Mouse (Mus musculus): ENCODE measurements around the gene Samd4.

- TF ChIP-seq CTCF (conservative IDR thresholded peaks at IDR 0.05; ENCODE audit: insufficient read depth, insufficient read length, low read depth, low read length) (peak; percentile 47), POLR2A (IDR thresholded peaks at IDR 0.05; ENCODE audit: low read depth, low read length) (no peak)
Observed at GRCm38 (mm10) chr14:47087182-47087581, 204.5 kb downstream of the Samd4 start.

All from kidney, adult 2 months (tissue).